Mouse (Mus musculus): ENCODE data around the gene Rgs17.
"Not testable (repeated sequence)": the region's sequence is repeated elsewhere in the genome, so short reads cannot be mapped to it uniquely, and the experiment has no call there.

The Rgs17 gene

GRCm38 (mm10) chr10:5922294-5922828 is at the start of gene Rgs17:
Gene Rgs17 (minus strand): TSS chr10:5922400.
- DNase-seq: peak; percentile 70

- no peak for DNase-seq
Observed at GRCm38 (mm10) chr10:5967655-5968054, 45.5 kb upstream of the Rgs17 start.

GRCm38 (mm10) chr10:5953787-5954186 is 31.6 kb upstream of the Rgs17 start:
- not testable (repeated sequence) for DNase-seq

GRCm38 (mm10) chr10:5924261-5924660 is 2.1 kb upstream of the Rgs17 start:
- DNase-seq: no peak

- peak; percentile 11 for DNase-seq
Observed at GRCm38 (mm10) chr10:5923096-5923495, 896 bp upstream of the Rgs17 start.

GRCm38 (mm10) chr10:5921771-5922170 is 429 bp downstream of the Rgs17 start:
- no peak for DNase-seq

GRCm38 (mm10) chr10:5921031-5921551 is 1.1 kb downstream of the Rgs17 start:
- DNase-seq: peak; percentile 43

- DNase-seq: peak; percentile 22
Observed at GRCm38 (mm10) chr10:5904399-5904798, 17.8 kb downstream of the Rgs17 start.

GRCm38 (mm10) chr10:5901777-5902176 is 20.4 kb downstream of the Rgs17 start:
- no peak for DNase-seq

- DNase-seq: peak; percentile 69
Observed at GRCm38 (mm10) chr10:5900731-5901130, 21.5 kb downstream of the Rgs17 start.

- no peak for DNase-seq
Observed at GRCm38 (mm10) chr10:5877106-5877505, 45.1 kb downstream of the Rgs17 start.

GRCm38 (mm10) chr10:5871081-5871480 is 51.1 kb downstream of the Rgs17 start:
- DNase-seq: no peak

- peak; percentile 31 for DNase-seq
Observed at GRCm38 (mm10) chr10:5867981-5868552, 54.1 kb downstream of the Rgs17 start.

- no peak for DNase-seq
Observed at GRCm38 (mm10) chr10:5865996-5866395, 56.2 kb downstream of the Rgs17 start.

GRCm38 (mm10) chr10:5862669-5863068 is 59.5 kb downstream of the Rgs17 start:
- DNase-seq: no peak

GRCm38 (mm10) chr10:5860849-5861248 is 61.4 kb downstream of the Rgs17 start:
- DNase-seq: no peak

GRCm38 (mm10) chr10:5859729-5860128 is 62.5 kb downstream of the Rgs17 start:
- DNase-seq: no peak

GRCm38 (mm10) chr10:5857996-5858549 is 64.1 kb downstream of the Rgs17 start:
- no peak for DNase-seq

- DNase-seq: no peak
Observed at GRCm38 (mm10) chr10:5853290-5853868, 68.8 kb downstream of the Rgs17 start.

- no peak for DNase-seq
Observed at GRCm38 (mm10) chr10:5846939-5847338, 75.3 kb downstream of the Rgs17 start.

GRCm38 (mm10) chr10:5841369-5841768 is 80.8 kb downstream of the Rgs17 start:
- no peak for DNase-seq

GRCm38 (mm10) chr10:5826336-5827025 is 95.7 kb downstream of the Rgs17 start:
- no peak for DNase-seq

GRCm38 (mm10) chr10:5824779-5825178 is 97.4 kb downstream of the Rgs17 start:
- DNase-seq: peak; percentile 42
